Mouse (Mus musculus): Measurements from ENCODE around the gene 2010111I01Rik.
"Not testable (repeated sequence)": the region's sequence is repeated elsewhere in the genome, so short reads cannot be mapped to it uniquely, and the experiment has no call there.

The 2010111I01Rik gene

DNA sequence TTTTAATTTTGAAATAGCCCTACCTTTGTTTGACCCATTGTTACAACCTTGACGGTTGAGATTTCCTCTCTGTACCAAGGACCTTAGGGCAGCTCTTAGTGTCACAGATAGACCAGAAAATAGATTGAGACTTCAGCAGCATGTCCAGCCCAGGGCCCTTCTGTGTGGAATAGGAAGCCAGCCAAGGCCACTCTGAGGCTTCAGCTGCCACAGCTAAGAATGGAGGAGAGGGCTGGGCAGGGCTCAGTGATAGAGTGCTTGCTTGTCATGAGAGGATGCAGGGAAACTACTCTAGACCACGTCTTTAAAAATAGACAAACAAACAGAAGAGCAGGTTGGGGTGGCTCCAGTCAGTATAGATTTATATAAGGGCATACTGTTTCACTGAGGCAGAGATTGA, 234.9 kb downstream of the 2010111I01Rik start:
- DNase-seq (ENCODE audit: low spot score in 2 of 2), result no peak

DNA sequence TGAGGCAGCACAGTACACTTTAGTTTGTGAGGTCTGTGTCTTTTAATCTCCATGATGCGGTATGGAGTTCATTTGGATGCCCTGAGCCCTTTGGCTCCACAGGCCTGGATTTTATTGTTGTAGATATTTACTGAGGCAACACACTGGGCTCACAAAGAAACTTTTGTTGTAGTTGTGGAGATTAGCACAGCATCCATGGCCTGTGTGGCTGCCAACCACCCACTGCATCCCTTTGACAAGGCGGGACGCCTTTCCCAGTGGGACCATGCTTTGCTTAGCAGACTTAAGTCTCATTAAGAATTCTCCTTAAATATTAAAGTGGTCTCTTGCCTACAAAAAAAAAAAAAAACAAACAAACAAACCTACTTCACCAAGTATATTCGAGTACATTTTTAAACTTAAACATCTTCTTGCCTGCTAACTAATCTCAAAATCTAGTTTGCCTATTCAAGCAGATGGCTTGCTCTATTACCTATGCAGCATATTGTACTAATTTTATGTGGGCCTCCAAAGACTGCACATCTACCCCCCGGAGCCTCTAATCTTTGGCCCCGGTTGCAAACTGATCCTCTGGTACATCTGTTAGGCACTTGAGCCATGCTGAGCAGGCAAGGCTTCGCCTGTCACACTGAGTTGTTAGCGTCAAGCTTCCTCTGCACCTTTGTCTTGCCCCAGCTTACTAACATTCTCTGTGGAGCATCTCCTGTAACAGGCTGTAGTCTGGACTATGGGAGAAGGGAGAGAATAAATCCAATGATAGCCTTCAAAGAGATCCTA, 239.0 kb downstream of the 2010111I01Rik start:
- no peak for DNase-seq (ENCODE audit: low spot score in 2 of 2)

DNA sequence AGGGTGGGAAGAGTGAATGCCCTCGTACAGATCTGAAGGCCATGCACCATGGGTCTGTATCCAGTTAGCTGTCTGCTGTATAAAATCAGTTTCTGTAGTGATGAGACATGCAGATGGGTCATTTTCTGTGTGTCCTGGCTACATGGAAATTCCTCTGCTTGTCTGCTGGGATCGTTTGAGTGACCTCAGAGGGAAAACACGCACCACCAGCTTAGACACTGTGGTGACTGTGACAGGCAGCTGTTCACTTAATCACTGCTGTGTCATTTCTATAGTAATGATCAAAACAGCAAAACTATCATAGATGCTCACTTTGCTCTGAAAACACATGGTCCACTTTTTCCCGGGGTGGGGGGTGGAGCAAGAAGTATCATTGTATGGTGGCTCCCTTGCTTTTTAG, 241.1 kb downstream of the 2010111I01Rik start:
- no peak for DNase-seq (ENCODE audit: low spot score in 2 of 2)

DNA sequence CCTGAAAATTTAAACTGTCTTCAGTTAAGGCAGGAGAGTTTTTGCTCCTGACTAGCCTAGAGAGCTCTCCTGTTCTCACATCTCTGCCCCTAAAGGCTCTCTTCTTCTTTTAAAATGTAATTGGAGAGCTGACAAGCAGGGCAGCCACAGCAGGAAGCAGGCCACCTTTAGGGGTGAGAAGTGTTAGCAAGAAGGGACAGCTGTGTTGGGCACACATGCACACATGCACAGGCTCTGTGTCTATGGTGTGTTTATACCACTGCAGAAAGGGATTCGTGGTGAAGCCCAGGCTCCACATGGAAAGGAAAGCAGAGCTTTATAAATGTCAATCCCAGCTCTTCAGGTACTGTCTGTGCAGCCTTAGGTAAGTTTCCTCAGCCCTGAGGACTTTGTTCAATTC, 241.7 kb downstream of the 2010111I01Rik start:
- DNase-seq (ENCODE audit: low spot score in 2 of 2), result no peak

DNA sequence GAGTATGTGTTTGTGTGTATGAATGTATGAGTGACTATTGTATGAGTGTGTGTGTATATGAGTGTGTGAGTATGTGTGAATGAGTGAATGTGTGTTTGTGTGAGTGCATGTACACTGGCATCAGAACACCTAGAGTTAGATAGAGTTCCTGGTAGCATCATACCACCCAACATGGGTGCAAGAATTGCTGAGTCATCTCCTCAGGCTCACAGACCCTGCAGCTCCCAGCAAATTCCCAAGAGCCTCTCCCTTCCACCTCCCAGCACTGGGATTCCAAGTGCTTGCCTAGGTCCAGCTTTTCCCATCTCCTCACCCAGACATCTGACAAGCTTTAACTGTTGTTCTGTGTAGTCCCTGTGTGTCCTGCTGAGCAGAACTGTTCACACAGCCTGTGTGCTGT, 251.8 kb downstream of the 2010111I01Rik start:
- no peak for DNase-seq (ENCODE audit: low spot score in 2 of 2)

DNA sequence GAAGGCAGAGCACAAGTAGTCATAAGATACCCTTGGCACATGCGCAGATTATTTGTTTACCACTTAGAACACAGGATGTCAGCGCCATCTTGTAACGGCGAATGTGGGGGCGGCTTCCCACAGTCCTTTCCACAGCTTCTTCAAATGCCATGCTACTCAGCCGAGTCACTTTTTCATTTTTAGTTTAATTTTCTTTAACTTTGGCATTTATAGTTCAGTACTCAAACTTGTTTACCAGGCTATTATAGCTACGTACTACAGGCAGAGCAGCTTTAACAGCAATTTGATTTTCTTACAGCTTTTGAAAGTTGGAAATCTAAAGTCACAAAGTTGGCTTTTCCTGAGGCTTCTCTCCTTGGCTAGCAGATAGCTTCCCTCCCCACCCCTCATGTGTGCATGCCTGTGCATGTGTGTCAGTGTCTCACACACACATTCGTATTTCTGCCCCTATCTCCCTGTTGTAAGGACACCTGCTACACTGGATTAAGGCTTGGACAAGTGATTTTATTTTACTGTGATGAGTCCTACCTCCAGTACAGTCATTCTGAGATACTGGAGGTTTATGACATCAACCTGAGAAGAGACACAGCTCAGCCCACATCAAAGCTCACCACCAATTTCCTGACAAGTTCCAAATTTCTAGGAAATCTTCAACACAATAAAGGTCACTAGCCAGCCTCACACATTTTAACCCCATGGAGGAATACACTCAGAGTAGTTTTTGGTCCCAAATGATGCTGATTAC, 258.5 kb downstream of the 2010111I01Rik start:
- no peak for DNase-seq (ENCODE audit: low spot score in 2 of 2)

DNA sequence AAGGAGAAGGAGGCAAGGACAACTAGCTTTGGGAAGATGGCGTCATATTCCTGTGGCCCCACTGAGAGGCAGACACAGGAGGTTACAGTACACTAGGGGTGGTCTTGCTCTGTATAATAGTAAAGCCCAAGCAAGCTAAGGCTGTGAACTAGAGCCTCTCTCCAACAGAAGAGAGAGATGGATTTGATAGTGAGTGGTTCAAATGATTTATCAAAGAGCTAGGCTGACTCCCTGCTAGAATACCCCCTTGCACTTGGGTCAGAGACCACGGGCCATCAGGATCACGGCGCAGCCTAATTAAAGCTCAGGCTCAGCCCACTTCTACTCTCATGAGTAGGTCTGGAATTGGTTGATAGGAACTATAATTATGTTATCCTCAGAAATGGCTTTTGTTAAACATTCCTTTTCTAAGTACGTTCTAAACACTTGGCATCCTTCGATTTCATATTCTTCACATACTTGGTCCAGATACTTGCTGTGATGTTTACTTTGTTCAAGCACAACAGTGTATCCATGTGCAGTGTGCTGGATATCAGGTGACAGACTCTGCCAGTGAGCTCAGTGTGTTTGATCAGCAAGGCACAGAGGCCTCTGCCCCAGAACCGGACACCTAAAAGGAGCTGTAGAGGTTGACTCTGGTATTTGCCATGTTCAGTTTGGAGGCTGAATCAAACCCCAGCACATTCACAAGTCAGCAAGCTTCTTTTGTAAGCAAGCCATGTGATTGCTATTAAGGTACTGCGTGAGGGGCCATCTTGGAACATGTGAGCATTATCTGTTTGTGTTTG, 261.3 kb downstream of the 2010111I01Rik start:
- DNase-seq (ENCODE audit: low spot score in 2 of 2), result no peak

DNA sequence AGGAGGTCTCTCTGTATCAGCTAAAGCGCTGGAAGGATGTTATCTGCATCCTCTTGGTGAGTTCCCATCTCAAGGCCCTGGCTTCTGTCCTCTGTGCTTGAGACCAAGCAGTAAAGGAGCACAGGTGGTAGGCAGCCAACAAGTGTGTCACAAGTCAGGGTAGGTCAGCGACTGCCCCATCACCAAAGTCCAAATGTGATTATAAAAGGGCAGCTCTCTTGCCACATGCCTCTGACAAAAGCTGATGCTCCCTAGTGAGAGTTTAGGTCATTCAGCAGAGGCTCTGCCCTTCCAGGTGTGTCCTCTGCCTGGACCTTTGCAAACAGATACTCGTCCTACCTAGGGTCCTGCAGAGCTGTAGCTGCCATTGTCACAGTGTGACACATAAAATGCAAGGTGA, 263.1 kb downstream of the 2010111I01Rik start:
- no peak for DNase-seq (ENCODE audit: low spot score in 2 of 2)

DNA sequence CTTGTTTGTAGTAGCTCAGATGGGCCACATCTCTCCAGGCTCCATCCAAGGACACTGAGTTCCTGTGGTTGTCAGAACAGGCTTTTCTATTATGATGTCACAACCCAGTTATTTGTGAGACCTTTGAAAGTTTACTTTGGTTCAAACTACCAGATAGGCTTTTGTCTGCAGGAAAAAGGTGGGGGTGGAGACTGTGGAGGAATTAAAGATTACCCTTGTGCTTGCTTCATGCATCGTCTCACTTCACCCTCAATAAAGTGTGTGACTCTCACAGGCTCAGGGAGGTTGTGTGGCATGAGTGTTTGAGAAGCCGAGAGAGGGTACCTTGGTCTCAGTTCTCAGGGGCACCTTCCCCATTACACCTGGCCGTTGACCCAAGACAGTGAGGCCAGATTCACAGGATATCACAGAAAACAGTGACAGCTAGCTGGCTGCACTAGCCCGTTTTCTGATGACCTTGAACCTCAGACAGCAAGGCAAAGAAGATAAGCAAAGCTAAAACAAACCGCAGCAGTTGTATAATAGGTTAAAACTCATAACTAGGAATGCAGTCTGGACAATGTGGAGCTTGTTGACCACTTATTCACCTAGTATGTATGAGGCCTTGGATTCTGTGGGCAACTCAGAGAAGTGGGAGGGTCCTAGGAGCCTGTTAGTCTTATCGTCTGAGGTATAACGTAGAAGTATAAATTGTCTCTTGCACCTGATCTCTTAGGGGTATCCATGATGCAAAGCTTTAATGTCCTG, 266.4 kb downstream of the 2010111I01Rik start:
- no peak for DNase-seq (ENCODE audit: low spot score in 2 of 2)

DNA sequence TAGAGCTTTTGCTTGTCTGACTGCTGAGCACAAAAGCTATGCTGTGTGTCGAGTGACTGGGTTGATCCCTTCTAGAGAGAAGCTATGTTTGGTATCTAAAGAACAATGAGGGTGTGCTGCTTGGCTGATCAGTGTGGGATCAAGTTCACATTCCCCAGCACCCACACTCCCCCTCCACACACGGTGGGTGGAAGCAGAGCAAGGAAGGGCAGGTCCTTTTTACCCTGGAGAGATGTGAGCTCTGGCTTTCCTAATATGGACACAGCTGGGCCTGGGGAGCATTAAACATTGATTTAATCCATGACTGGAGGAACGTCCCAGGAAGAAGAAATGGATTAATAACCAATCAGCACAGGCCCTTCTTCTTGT, 267.0 kb downstream of the 2010111I01Rik start:
- DNase-seq (ENCODE audit: low spot score in 2 of 2), result no peak

DNA sequence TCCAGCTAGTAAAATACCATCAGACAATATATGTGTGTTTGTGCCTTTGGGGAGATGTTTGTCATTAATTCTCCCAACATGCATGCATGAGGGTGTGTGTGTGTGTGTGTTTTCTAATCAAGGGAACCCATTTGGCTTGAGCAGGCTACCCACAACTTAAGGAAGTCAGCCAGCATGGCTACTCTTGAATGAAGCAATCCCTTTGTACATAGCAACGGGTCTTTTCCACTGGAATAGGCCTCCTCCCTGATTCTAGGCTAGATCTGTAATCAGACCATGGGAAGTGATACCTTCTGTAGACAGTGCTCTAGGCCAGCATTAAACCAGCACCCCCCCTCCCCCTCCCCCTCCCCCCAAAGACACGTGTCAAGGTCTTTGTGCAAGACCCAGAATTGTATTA, 267.9 kb downstream of the 2010111I01Rik start:
- DNase-seq (ENCODE audit: low spot score in 2 of 2), result no peak

DNA sequence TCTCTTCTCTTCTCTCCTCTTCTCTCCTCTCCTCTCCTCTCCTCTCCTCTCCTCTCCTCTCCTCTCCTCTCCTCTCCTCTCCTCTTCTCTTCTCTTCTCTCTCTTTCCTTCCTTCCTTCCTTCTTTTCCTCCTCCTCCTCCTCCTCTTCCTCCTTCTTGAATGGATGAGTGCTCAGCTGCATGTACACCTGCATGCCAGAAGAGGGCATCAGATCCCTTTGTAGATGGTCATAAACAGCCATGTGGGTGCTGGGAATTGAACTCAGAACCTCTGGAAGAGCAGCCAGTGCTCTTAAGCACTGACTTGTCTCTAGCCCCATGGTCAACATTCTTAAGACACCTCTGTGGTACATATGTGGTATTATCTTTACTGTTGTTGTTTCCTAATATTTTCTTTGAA, 269.8 kb downstream of the 2010111I01Rik start:
- not testable (repeated sequence) for DNase-seq (ENCODE audit: low spot score in 2 of 2)

DNA sequence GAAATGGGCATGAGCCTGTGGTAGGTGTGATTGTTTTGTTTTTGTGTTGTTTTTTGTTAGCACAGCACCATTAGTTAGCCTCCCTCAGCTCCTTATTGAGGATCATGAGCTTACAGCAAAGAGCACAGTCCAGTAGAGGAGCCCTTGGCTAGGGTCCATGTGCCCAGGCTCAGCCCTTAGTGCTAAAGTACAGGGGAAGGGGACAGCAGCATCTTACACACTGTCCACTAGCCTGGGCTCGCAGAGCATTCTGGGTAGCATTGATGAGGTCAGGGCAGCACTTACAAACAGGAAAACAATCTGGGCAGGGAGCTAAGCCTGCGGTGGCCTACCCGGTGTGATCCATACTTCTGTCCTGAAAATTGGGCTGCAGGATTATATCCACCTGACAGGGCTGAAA, 270.9 kb downstream of the 2010111I01Rik start:
- DNase-seq (ENCODE audit: low spot score in 2 of 2), result no peak

DNA sequence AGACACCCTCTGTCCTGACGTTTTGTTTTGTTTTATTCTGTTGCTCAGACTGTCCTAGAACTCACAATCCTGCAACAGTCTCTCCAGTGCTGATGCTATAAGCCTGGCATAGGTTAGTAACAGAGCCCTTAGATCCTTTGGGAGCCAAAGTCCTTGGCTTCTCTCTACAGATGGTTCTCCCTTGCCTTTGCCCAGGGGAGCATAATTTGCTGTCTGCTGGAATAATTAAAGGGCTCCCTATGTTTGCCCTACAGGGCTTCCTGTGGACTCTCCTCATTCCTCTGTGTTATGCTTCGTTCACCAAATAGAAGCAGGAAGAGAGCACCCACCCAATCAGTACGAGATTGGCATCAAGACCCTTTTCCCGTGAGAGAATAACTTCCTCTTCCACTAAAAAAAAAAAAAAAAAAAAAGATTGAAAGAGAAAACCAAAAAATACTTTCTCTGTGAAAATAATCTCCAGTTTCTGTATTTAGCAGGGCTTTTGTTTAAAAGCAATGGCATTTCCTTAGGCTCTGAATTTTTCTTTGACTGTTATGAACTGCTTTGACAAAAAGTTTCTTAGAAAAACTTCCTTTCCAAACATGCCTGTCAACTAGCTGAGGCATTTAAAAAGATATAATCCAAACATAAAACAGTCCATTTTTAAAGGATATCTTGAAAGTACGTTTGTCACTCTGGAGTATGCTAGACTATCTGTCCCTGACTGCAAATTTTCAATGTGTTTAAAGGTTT, 271.6 kb downstream of the 2010111I01Rik start:
- no peak for DNase-seq (ENCODE audit: low spot score in 2 of 2)

DNA sequence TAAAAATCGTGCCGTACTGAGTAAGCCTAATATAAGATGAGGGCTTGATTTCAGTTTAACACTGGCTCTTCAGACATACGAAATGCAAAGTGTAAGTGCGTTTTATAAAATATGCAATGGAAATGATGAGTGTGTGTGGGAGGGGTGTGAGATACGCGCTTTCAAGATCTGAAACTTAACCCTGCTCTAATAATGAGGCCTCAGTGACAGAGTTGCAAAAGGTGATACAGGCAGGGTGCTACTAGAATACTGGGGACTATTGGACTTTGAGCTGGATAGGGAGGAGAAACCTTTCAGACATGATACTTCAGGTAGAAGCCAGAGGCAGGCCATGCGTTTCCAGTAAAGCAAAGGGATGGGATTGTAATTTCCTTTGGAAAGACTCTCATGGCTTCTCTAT, 273.4 kb downstream of the 2010111I01Rik start:
- no peak for DNase-seq (ENCODE audit: low spot score in 2 of 2)

DNA sequence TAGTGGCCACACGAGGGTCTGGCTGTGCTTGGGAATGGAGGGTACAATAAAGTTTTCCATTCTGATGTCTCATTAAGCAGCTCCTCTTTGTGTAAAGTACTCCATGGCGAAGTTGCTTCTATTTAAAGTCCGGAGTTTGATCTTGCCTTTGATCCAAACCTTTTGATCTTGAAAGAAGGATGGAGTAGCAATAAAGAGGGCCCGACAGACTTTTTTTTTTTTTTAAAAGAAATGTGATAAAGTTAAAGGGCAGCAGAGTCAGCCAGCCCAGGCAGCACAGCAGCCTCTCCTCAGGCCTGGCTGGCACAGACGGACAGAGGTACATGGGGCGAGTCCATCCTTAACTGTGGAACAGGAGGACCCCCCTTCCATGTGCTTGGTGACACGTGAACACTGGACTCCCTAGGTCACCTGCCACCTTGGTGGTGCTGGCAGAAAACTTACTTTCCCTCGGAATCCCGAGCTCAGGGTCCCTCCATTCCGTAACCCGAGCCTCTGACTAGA, 274.7 kb downstream of the 2010111I01Rik start:
- DNase-seq (ENCODE audit: low spot score in 2 of 2), result no peak

DNA sequence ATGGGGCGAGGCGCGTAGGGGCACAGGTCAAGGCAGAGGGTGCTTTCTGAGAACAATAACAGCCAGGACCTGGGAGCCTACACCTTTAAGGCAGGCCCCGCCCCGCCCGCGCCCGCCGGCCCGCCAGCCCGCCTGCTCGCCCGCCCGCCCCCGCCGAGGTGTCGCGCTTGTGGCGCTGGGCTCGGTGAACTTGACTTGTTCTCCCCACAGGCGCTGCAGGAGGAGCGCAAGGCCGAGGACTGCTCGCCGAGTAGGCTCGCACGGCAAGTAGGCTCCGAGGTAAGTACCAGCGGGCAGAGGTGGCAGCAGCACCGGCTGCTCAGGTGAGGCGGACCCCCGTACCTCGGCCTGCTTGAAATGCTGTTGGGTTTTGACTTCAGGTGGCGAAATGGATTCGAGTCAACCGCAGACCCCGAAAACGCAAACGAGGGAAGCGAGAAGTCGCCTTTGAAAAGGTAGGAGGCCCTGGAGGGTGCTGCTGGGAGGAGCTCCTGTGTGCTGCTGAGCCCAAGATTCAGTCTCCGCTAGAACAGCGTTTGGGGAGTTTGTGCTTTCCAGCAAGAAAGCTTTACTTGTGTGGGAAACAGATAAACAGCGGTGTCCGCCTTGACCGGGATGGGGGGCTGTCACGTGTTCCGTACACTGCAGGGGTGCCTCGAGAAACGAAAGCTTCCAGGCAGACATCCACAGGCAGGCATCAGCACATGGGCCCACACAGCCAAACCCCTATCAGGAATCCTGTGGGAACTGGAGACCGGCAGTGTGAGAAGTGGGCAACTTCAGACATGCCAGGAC, 275.4 kb downstream of the 2010111I01Rik start:
- DNase-seq (ENCODE audit: low spot score in 2 of 2), result peak in 1 of 2 experiments; percentile 67

DNA sequence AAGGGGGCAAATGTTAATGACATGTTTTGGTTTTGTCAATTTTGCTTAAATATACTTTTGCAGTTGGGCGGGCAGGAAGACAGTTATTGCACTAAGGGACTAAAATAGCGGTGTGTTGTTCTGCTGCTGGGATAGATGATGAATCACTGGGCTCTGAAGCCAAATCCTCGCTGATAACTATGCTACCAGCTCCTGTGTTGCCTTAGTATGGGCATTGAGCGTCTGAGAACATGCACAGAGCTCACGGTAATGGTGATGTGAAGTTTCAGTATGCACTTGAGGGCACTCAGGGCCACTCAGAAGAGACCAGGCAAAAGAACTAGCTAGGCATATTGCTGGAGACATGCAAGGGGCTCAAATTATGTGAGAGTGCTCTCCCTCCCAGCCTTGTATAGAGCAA, 276.1 kb downstream of the 2010111I01Rik start:
- DNase-seq (ENCODE audit: low spot score in 2 of 2), result peak in 1 of 2 experiments; percentile 58

DNA sequence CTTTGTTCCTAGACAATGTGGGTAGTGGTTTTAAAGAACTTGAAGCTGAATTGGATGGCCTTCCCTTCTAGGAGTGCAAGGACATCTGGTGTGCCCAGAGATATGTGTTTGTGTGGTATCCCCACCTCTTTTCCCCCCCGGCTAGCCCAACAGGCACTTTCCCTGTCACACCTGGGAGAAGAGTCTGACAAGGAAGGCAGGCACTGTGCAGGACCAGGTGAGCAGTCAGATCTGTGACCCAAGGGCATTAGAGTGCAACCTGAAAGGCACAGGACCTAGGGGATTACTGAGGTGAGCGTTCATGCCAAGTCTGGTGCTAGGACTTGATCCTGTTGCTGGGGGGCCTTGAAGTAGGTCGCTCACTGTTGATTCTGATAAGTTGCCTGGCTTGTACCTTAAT, 277.0 kb downstream of the 2010111I01Rik start:
- DNase-seq (ENCODE audit: low spot score in 2 of 2), result no peak

All from left cerebral cortex, adult 9 months (tissue).